Mouse (Mus musculus) stomach, embryonic 14.5 days (tissue): ENCODE measurements around the gene Adgrl3. TPM values are rescaled to one million over a fixed set of nuclear protein-coding genes. Genes with fewer than 3 reads are reported as not detected.

Experiments
- ATAC-seq: fragments of 200-750 bp; cut with Nextera tagmentation; 2 replicates; pipeline ENCODE4 v1.8.0; 2017; ENCODE audit warnings: low read depth, moderate TSS enrichment; ENCODE audit not compliant: insufficient number of reproducible peaks, insufficient read depth, low FRiP score
- H3K27ac ChIP-seq: fragments of 300-500 bp; sonication (generic); 2 replicates; pipeline ENCODE4 v1.5.1; 2014; ENCODE audit warnings: mild to moderate bottlenecking, low read length, moderate library complexity, mixed read lengths
- H3K27me3 ChIP-seq: fragments of 300-500 bp; sonication (generic); 2 replicates; pipeline ENCODE4 v1.6.1; 2014; ENCODE audit warnings: low read length, control low read depth, mixed read lengths; ENCODE audit not compliant: control insufficient read depth, insufficient read depth
- H3K36me3 ChIP-seq: fragments of 300-500 bp; sonication (generic); 2 replicates; pipeline ENCODE4 v1.6.1; 2014; ENCODE audit warnings: mild to moderate bottlenecking, control low read depth, low read length, moderate library complexity, mixed read lengths; ENCODE audit not compliant: control insufficient read depth, insufficient read depth
- H3K4me1 ChIP-seq: fragments of 300-500 bp; sonication (generic); 2 replicates; pipeline ENCODE4 v1.6.1; 2014; ENCODE audit warnings: low read length, control low read depth, mixed read lengths; ENCODE audit not compliant: control insufficient read depth, insufficient read depth
- H3K4me2 ChIP-seq: fragments of 300-500 bp; sonication (generic); replicated peaks from 2 replicates; pipeline ENCODE4 v1.6.1; 2014; ENCODE audit warnings: low read depth, low read length, control low read depth
- H3K4me3 ChIP-seq: fragments of 300-500 bp; sonication (generic); 2 replicates; pipeline ENCODE4 v1.5.1; 2014; ENCODE audit warnings: low read depth, low read length, control low read depth
- H3K9ac ChIP-seq: fragments of 300-500 bp; sonication (generic); replicated peaks from 2 replicates; pipeline ENCODE4 v1.6.1; 2014; ENCODE audit warnings: low read depth, mild to moderate bottlenecking, control low read depth, low read length, moderate library complexity, mixed read lengths
- H3K9me3 ChIP-seq: fragments of 300-500 bp; sonication (generic); 2 replicates; pipeline ENCODE4 v1.6.1; 2016; ENCODE audit warnings: low read depth, low read length, control low read depth; ENCODE audit not compliant: control insufficient read depth
- WGBS: fragments of 180-500 bp; shearing (Covaris S2); extraction: QIAGEN DNeasy Blood & Tissue Kit; methylation state at CpG from one replicate; pipeline ENCODE4 v1.1.7; 2014; 5-methylcytosine and 5-hydroxymethylcytosine counted together
- polyA plus RNA-seq: library from polyadenylated mRNA; unstranded; fragments of >200 nt; fragmentation: Nextera tagmentation; extraction: Ambion mirVana; gene quantifications from 2 replicates; pipeline ENCODE4 v1.2.1, GENCODE M21; 2014

Gene Adgrl3
- polyA plus RNA-seq, 1 experiment from 2014 or later, result 38.4 TPM

DNA sequence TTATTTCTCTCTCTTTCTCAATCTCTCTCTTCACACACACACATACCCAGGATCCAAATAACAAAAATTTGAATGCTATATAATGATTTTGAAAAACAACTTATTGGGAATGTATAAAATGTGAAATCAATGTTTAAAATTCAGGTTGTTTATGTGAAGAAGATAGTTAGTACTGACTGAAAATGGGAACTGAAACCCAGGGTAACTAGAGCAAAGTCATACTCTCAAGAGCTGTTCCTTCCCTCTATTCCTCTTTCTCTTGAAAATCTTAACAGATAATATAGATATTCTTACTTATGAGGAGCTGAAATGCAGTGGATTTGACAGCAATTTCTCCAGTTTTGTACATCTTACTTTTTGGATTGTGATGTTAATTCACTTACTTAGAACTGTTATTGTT is 281.9 kb downstream of the Adgrl3 start:
- Histone ChIP-seq H3K27ac (no peak overlapping the region), H3K9me3 (no peaks in the 10 kb centered on the region), H3K9ac (no peak overlapping the region), H3K4me3 (no peak overlapping the region), H3K4me1 (no peaks in the 10 kb centered on the region), H3K36me3 (no peaks in the 10 kb centered on the region), H3K27me3 (no peaks in the 10 kb centered on the region), H3K4me2 (no peak overlapping the region)
- ATAC-seq, result no peak

DNA sequence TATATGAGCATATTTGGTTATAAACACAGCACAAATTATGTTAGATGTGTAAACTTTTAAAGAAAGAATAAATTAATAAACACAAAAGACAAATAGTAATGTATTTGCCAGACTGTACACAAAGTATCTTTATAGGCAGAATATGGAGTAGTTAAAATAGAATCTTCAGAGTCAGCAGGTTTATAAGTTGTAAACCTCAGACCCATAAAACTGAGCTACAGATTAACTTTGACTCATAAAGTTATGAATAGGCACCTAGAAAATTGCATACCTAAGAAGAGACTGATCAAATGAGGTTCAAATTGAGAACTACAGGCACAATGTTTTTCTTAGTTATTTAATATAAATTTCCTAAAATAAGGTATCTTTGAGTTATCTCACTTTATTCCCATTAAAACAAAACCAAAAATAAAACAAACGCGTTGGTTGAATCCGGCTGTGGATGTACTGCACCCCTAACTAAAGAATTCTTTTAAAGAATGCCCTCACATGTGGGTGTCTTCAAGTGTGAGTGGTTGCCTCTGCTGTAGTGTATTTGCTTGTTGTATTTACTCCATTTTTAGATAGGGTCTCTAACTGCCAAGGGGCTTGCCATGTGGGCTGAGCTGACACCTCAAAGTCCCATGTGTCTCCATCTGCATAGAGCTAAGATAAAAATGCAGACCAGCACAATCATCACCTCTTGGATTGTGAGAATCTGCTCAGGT is 297.6 kb downstream of the Adgrl3 start:
- H3K9ac ChIP-seq, result no peak overlapping the region
- 92% methylated on average over 3 of the region's 3 CpGs for WGBS
- no peak for ATAC-seq

DNA sequence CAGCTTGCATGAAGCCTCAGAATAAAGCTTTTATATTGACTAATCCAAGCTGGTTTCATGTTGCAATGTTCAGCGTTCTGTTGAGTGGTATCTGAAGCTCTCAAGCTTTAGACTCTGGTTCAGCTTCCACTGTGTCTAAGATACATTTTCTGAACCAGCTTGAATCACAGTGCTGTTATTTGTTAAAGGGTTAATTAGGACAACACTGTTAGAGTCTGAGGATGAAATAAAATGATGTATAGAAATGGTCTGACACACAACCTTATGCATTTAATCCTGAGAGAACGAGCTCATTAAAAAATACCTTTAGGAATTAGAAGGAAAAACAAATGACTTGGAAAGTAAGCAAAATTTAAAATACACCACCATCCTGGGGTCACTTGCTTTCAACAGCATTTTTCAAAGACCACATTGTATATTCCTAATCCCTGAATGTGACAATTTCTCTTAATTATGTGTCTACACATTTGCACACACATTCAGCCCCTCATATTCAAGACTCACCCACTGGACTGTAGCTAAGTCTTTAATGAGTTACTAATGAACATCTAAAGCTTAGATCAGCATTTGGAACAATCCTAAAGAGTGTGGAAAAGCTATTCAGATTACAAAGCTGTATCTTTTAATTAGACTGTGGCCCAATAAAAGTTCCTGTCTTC is 301.5 kb downstream of the Adgrl3 start:
- no peak overlapping the region for H3K9ac ChIP-seq
- no peak overlapping the region for H3K4me2 ChIP-seq
- ATAC-seq, result no peak
- 73% methylated on average over 2 of the region's 2 CpGs for WGBS
- H3K4me3 ChIP-seq, result no peak overlapping the region
- H3K9me3 ChIP-seq, result no peaks in the 10 kb centered on the region
- no peaks in the 10 kb centered on the region for H3K27me3 ChIP-seq
- no peaks in the 10 kb centered on the region for H3K36me3 ChIP-seq
- no peaks in the 10 kb centered on the region for H3K4me1 ChIP-seq
- no peak overlapping the region for H3K27ac ChIP-seq

More for the DNA sequence above, 297.6 kb downstream of the Adgrl3 start:
- Histone ChIP-seq H3K4me3 (no peak overlapping the region), H3K4me1 (no peaks in the 10 kb centered on the region), H3K27me3 (no peaks in the 10 kb centered on the region), H3K9me3 (no peaks in the 10 kb centered on the region), H3K36me3 (no peaks in the 10 kb centered on the region), H3K4me2 (no peak overlapping the region), H3K27ac (no peak overlapping the region)

DNA sequence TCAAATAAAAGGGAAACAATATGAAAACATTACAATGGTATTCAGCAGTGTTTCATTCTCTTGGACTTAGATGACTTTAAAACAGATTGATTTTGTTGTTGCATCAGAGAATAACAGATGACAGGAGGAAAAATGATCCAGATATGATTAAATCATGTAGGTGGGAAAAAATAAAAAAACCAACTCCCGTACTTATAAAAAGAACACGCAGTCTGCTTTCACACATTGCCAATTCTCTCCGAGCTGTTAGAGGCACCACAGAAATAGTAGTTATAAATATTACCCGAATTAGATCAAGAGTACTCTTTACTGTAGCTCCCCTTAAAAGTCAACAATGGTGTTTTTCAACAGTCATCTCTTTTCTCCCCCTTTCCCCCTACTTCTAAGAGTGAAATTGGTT is 302.1 kb downstream of the Adgrl3 start:
- Histone ChIP-seq H3K4me2 (no peak overlapping the region), H3K9ac (no peak overlapping the region), H3K9me3 (no peaks in the 10 kb centered on the region), H3K36me3 (no peaks in the 10 kb centered on the region), H3K4me3 (no peak overlapping the region), H3K27ac (no peak overlapping the region), H3K27me3 (no peaks in the 10 kb centered on the region), H3K4me1 (no peaks in the 10 kb centered on the region)
- 91% methylated on average over 4 of the region's 4 CpGs for WGBS
- no peak for ATAC-seq

DNA sequence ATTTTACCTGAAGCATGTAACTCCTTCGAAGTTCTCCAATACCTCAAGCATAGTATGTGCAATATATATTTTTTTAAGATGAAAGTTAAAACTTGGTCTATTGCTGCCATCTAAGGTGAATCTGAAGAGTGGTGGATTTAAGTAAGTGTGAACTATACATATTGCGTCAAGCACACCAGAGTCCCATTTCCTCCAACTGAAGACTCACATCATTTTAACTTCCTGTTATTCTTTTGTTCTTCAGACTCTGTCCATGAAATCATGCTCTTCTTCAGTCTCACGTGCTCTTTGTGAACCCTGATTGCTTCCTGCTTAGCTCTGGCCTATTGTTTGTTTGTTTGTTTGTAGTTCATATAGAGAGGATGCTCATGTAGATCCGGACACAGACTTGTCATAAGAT is 307.0 kb downstream of the Adgrl3 start:
- Histone ChIP-seq H3K9me3 (no peaks in the 10 kb centered on the region), H3K4me2 (no peak overlapping the region), H3K4me1 (no peaks in the 10 kb centered on the region), H3K27ac (no peak overlapping the region), H3K9ac (no peak overlapping the region), H3K4me3 (no peak overlapping the region), H3K36me3 (no peaks in the 10 kb centered on the region), H3K27me3 (no peaks in the 10 kb centered on the region)
- ATAC-seq, result no peak
- WGBS, result 75% methylated on average over 4 of the region's 4 CpGs

DNA sequence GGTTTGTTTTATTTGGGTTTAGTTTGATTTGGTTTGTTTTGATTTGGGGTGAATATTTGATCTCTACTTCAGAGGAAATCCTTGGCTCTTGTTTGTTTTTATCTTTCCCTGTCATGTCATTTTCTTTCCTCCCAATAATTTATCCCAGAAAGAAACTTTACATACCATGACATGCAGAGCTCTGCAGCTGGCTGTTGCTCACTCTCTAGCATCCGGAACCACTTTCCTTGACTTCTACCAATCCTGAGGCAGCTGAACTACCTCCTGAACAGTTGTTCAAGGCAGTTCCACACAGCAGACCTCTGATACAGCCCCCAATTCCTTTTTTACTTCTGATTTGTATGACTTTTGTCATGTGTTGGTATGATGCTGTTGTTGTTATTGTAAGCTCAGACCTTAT is 307.5 kb downstream of the Adgrl3 start:
- no peak overlapping the region for H3K4me2 ChIP-seq
- no peak overlapping the region for H3K9ac ChIP-seq
- no peak overlapping the region for H3K27ac ChIP-seq
- no peaks in the 10 kb centered on the region for H3K9me3 ChIP-seq
- 80% methylated on average over 1 of the region's 1 CpGs for WGBS
- no peak overlapping the region for H3K4me3 ChIP-seq
- H3K27me3 ChIP-seq, result no peaks in the 10 kb centered on the region
- H3K4me1 ChIP-seq, result no peaks in the 10 kb centered on the region
- no peaks in the 10 kb centered on the region for H3K36me3 ChIP-seq
- ATAC-seq, result no peak

DNA sequence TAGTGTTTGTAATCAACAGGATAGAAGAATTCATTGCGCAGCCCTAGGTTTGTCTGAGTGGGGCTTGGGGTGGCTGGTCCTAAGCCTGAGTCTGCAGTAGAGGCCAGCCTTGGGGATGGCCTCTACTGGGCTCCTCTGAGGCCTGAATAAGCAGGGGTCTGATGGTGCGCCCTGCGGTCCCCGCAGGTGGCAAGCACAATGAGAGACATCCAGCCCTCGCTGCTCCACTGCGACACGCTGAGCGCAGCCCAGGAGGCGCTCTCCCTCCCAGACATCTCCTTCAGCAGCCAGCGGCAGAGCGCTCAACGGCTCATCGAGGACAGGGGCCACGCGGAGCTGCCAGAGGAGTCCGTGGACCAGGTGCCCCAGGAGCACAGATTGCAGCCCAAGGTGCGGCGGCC is 309.6 kb downstream of the Adgrl3 start:
- Histone ChIP-seq H3K4me1 (no peaks in the 10 kb centered on the region), H3K9me3 (no peaks in the 10 kb centered on the region), H3K9ac (no peak overlapping the region), H3K4me2 (no peak overlapping the region), H3K36me3 (no peaks in the 10 kb centered on the region), H3K27ac (no peak overlapping the region), H3K27me3 (no peaks in the 10 kb centered on the region), H3K4me3 (no peak overlapping the region)
- ATAC-seq, result no peak
- WGBS, result 40% methylated on average over 18 of the region's 18 CpGs

DNA sequence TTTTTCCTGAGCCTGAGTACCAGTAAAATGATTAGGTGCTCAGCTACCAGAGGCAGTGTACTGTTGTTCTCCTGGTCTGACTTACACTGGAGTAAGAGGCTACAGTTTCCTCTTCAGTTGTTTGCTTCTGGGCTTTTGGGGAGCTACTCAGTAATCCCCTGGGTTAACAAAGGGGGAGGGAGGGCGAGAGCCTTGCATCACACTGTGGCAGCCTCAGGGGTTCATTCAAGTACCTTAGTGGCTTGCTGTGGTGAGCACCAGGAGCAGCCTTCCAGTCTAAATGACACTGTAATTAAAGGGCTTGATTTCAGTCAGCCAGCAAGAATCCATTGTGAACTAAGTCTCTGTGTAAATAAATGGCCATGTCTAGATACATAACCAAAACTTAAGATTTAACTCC is 324.4 kb downstream of the Adgrl3 start:
- H3K4me3 ChIP-seq, result no peak overlapping the region
- no peak overlapping the region for H3K9ac ChIP-seq
- no peaks in the 10 kb centered on the region for H3K36me3 ChIP-seq
- H3K27ac ChIP-seq, result no peak overlapping the region
- no peaks in the 10 kb centered on the region for H3K9me3 ChIP-seq
- 71% methylated on average over 1 of the region's 1 CpGs for WGBS
- ATAC-seq, result no peak
- H3K4me1 ChIP-seq, result no peaks in the 10 kb centered on the region
- H3K27me3 ChIP-seq, result no peaks in the 10 kb centered on the region
- H3K4me2 ChIP-seq, result no peak overlapping the region

DNA sequence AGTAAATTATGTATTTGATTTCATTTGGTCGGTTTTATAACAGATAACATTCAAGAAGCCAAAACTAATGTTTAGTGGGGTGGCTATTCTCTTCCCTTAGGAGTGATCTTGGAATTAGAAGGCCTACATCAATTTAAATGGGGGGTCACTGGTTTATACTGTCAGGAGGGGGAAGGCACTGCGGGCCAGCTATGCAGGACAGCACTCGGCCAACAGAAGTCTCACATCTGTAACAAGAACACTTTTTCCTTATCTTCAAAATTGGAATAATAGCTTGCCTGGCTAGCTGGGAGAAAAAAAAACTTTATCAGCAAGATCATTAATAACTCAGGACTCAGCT is 325.1 kb downstream of the Adgrl3 start:
- Histone ChIP-seq H3K9ac (no peak overlapping the region), H3K36me3 (no peaks in the 10 kb centered on the region), H3K4me1 (no peaks in the 10 kb centered on the region), H3K9me3 (no peaks in the 10 kb centered on the region), H3K4me3 (no peak overlapping the region), H3K27me3 (no peaks in the 10 kb centered on the region), H3K4me2 (no peak overlapping the region), H3K27ac (no peak overlapping the region)
- 33% methylated on average over 3 of the region's 3 CpGs for WGBS
- no peak for ATAC-seq
